Mouse (Mus musculus): ENCODE data around the gene Hfe.
"Not testable (repeated sequence)": the region's sequence is repeated elsewhere in the genome, so short reads cannot be mapped to it uniquely, and the experiment has no call there.

Gene Hfe

GRCm38 (mm10) chr13:23744421-23745380, 34.0 kb upstream of the Hfe start:
- DNase-seq (ENCODE audit: low spot score), result no peak

DNA sequence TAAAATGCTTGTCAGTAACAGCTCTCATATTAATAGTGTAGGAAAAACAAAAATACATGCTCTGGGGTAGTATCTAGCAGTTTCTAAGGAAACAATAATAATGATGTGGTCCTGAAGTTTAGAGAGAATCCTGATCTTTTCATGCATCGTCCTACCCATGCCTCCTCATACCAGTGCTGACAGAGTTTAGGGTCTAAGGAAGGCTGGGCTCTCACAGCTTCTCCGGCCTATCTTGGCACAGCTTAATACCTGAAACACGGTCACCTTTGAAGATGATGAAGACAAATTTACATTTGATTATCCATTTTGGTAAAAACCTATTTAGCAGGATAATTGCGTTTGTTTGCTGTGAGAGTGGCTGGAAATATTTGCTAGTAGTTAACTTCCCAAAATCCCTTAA, 33.3 kb upstream of the Hfe start:
- DNase-seq (ENCODE audit: low spot score), result no peak

DNA sequence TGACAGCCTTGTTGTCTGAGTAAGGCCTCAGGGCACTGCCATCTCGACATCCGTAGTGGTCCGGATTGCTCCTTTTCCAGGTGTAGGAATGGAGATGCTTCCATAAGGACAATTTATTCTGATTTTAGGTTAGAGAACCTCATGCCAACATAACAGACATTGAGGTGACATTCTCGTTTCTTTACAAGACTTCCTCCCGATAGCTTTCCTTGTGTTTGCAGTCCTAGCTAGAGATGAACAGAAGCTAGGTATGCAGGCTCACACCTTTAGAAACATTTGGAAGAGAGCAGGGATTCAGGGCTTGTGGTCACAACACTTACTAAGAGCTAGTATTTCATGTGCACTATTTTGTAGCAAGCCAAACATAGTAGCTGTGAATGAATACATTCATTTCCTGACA, 32.6 kb upstream of the Hfe start:
- no peak for DNase-seq (ENCODE audit: low spot score)

GRCm38 (mm10) chr13:23742007-23742406, 31.4 kb upstream of the Hfe start:
- no peak for DNase-seq (ENCODE audit: low spot score)

DNA sequence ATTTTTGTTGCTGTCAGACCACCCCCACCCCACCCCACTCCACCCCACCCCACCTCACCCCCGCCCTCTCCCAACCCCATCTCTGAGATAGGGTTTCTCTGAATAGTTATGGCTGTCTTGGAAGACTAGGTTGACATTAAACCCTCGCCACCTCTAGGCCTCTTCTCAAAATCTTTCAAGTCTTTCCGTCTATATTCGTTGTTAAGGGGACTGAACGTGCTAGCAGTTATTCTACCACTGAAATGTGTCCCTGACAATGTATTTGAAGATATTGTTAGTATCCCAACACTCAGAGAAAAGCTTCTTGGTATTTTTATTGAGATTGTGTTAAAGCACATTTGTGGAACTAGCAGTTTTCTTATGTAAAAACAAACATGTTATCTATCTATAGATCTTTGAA, 30.3 kb upstream of the Hfe start:
- DNase-seq (ENCODE audit: low spot score), result no peak

DNA sequence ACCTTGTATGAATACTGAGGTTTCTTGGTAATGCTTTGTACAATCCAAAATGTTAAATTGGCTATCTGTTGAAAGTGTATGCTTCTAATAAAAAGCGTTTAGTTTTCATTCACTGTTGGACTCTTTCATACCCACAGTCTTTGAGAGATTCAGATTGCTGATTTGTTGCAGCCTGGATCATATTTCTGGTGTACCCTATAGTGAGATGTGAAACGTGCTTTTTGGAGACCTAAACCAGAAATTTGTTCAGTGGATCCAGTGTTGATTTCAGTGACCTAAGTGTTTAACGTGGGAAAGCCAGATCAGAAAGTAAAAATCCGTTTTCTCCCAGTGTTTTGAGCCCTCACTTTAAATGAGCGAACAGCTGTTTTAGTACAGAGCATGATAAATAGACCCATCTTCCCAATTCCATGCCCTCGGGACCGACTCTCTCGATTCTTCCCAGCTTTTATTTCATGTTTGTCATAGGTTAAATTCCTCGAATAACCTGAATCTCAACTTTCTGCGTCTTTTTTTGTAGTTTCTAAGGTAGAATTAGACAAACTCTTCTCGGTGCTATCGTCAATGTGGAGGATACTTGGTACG, 29.7 kb upstream of the Hfe start:
- no peak for DNase-seq (ENCODE audit: low spot score)

DNA sequence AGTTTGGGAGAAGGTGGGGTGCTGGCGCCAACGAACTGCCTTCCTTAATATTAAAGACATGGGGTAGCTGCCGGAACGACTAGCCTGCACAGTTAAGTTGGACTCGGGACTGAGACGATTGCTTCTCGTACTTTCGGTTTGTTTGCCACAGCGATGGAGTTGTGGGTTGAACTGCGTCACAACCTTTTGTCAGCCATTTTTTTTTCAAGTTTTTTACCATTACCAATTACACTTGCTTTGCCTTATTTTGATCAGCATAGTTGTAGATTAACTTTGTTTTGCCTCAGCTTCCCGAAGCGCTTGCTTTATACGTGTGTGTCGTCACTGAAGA, 29.2 kb upstream of the Hfe start:
- no peak for DNase-seq (ENCODE audit: low spot score)

- peak; percentile 82 for DNase-seq (ENCODE audit: low spot score)
Measured at GRCm38 (mm10) chr13:23739069-23739921, 28.6 kb upstream of the Hfe start.

DNA sequence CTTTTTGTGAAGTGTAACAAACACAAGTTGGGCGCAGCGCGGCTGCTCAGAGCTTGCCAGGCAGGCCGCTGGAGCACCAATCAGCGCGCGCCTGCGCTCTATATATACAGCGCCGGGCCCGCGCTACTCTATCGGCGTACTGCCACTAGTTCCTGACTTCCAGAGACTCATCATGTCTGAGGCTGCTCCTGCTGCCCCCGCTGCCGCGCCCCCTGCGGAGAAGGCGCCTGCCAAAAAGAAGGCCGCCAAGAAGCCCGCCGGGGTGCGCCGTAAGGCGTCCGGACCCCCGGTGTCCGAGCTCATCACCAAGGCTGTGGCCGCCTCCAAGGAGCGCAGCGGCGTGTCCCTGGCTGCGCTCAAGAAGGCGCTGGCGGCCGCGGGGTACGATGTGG, 28.0 kb upstream of the Hfe start, which contains the start of gene Hist1h1c:
Gene Hist1h1c, plus strand, starts transcription at position 132 of the 392 bp plus-strand sequence.
- DNase-seq (ENCODE audit: low spot score), result peak; percentile 94

- no peak for DNase-seq (ENCODE audit: low spot score)
Measured at GRCm38 (mm10) chr13:23738041-23738440, 27.4 kb upstream of the Hfe start.

DNA sequence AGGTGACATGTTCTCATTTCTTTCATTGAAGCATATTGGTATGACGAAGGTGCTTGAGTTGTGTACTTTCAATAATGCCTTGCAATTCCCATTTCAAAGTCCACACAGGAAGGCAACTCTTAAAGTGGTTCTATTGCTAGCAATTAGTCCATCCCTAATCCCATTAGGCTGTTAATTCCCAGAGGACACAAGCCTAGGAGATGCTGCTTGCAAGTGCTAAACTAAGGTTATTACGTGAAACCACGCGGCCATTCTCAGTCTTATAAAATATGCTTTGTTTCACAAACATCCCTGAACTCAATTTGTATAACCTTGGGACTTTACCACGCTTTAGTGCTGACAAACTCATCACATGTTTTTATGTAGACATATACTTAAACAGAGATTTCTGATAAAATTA, 26.4 kb upstream of the Hfe start:
- DNase-seq (ENCODE audit: low spot score), result no peak

- DNase-seq (ENCODE audit: low spot score), result no peak
Measured at GRCm38 (mm10) chr13:23732156-23732804, 21.6 kb upstream of the Hfe start.

DNA sequence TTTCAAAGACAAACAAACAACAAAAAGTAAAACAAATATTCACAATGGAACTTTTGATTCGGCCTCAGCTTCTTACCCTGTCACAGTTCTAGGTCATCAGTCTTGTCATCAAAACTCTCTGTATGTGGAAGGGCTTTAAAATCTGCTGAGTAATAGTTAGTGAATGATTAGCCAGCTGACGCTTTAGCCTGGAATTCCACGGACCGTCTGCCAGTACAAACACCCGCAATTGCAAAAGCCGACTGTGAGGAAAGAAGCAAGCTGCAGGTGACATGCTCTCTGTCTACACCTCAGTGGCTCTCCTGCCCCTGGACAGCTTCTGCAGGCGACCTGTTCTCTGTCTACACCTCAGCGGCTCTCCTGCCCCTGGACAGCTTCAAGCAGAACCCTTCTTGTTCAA, 19.8 kb upstream of the Hfe start:
- DNase-seq (ENCODE audit: low spot score), result no peak

GRCm38 (mm10) chr13:23729706-23730105, 19.1 kb upstream of the Hfe start:
- DNase-seq (ENCODE audit: low spot score), result no peak

- DNase-seq (ENCODE audit: low spot score), result no peak
Measured at GRCm38 (mm10) chr13:23729192-23729525, 18.5 kb upstream of the Hfe start.

GRCm38 (mm10) chr13:23728472-23729191, 18.0 kb upstream of the Hfe start:
- DNase-seq (ENCODE audit: low spot score), result no peak

DNA sequence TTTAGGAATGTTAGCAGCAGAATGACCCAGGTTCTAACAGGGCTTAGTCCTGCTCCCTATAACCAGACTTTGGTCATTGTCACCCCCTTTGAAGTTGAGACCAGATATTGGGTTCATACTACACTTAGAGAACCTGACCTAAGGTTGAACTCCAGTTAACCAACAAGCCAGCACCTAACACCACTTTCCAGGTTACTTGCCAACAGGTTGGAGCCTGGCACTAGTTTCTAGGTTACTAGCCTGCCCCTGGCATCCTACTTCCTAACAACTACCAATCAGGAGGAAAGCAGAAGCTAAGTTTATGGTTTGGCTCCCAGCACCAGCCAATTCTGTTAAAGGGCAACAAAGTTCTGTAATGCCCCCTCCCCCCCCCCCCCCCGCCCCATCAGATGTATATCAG, 14.6 kb upstream of the Hfe start:
- DNase-seq (ENCODE audit: low spot score), result no peak

GRCm38 (mm10) chr13:23724239-23724638, 13.6 kb upstream of the Hfe start:
- DNase-seq (ENCODE audit: low spot score), result no peak

DNA sequence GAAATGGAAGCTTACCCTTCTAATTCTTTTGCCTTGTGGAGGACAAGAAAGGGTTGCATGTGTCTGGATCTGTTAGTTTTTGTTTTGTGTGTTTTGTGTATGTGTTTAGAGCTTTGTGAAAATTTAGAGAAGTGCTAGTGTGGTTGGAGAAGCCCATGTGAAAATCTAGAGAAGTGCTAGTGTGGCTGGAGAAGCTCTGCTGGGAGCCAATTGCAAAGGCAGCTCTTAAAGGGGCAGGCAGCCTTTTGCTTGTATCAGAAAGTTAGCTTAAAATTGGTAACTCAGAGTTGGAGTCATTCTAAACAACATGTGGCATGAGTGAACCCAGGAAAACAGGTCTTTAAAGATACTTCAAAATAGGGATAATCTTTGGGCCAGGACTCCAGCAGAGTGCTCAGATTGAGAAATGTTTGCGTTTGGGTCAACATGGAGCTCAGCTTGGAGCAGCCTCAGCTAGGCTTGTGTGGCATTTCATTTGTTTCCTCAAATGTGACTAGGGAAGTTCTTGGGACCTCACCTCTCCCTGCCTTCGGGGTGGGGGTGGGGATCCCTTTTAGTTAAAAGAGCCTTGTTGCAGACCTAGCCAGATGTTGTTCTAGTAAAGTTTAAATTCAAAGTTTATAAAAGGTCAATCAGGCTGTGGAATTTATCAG, 7.1 kb upstream of the Hfe start:
- not testable (repeated sequence) for DNase-seq (ENCODE audit: low spot score)

- no peak for DNase-seq (ENCODE audit: low spot score)
Measured at GRCm38 (mm10) chr13:23717176-23717575, 6.5 kb upstream of the Hfe start.
